Mouse (Mus musculus): ENCODE data around the gene 1700024G13Rik. TPM values are rescaled to one million over a fixed set of nuclear protein-coding genes. Genes with fewer than 3 reads are reported as not detected.
"Not testable (repeated sequence)": the region's sequence is repeated elsewhere in the genome, so short reads cannot be mapped to it uniquely, and the experiment has no call there.

The 1700024G13Rik gene
- not detected in 2 replicates for polyA plus RNA-seq (2012; rRNA removed)

DNA sequence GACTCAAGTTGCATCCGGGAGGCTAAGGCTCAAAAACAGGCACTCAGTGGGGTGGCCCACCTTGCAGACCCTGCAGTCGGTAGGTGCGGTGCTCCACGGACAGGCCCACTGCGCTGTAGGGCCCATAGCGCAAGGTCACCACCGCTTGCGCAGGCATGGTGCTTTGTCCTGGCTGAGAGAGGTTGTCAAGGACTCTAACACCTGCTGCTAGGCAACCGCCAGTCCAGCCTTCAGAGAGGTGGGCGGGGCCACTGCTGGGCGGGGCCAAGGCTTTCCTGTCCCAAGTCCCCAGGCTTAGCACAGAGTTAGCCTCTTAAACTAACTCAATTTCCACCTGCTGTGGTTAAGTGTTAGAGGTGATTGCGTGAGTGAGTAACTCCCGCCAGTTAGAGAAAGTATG, at the start of gene 1700024G13Rik:
Gene 1700024G13Rik (minus strand): TSS at position 196 of the 400 bp plus-strand sequence.
- no peaks in the 10 kb centered on the region for H3K36me3 ChIP-seq (ENCODE audit: control insufficient read depth, insufficient read depth, low read length)
- no peak within 1 kb of the TSS for H3K27ac ChIP-seq (ENCODE audit: insufficient read depth, low read depth, low read length)
- no peaks in the 10 kb centered on the region for H3K27me3 ChIP-seq (replicated peaks; ENCODE audit: control insufficient read depth, insufficient read depth, low read length)
- H3K4me3 ChIP-seq (ENCODE audit: insufficient read depth, low read depth, low read length): no peak within 1 kb of the TSS
- H3K4me1 ChIP-seq (ENCODE audit: control insufficient read depth, insufficient read depth, low read length): no peaks in the 10 kb centered on the region
- TF ChIP-seq POLR2A (IDR thresholded peaks at IDR 0.05; ENCODE audit: low read depth, low read length) (no peak), CTCF (conservative IDR thresholded peaks at IDR 0.05; ENCODE audit: insufficient read depth, insufficient read length, low read depth, low read length) (no peak)
- WGBS: 3% methylated on average over 13 of the region's 13 CpGs
- DNase-seq: peak; percentile 69

GRCm38 (mm10) chr14:32437352-32437793, 49.2 kb upstream of the 1700024G13Rik start:
- no peak overlapping the region for H3K27ac ChIP-seq (ENCODE audit: insufficient read depth, low read depth, low read length)
- no peak for DNase-seq
- H3K36me3 ChIP-seq (ENCODE audit: control insufficient read depth, insufficient read depth, low read length): no peaks in the 10 kb centered on the region
- 44% methylated on average over 5 of the region's 5 CpGs for WGBS
- H3K27me3 ChIP-seq (replicated peaks; ENCODE audit: control insufficient read depth, insufficient read depth, low read length): no peaks in the 10 kb centered on the region
- H3K4me1 ChIP-seq (ENCODE audit: control insufficient read depth, insufficient read depth, low read length): no peaks in the 10 kb centered on the region
- no peak overlapping the region for H3K4me3 ChIP-seq (ENCODE audit: insufficient read depth, low read depth, low read length)
- TF ChIP-seq POLR2A (IDR thresholded peaks at IDR 0.05; ENCODE audit: low read depth, low read length): no peak
- no peak; the same call in 1 of the 2 replicates for TF ChIP-seq CTCF (conservative IDR thresholded peaks at IDR 0.05; ENCODE audit: insufficient read depth, insufficient read length, low read depth, low read length)

- no peak for TF ChIP-seq CTCF (conservative IDR thresholded peaks at IDR 0.05; ENCODE audit: insufficient read depth, insufficient read length, low read depth, low read length)
- no peak for TF ChIP-seq POLR2A (IDR thresholded peaks at IDR 0.05; ENCODE audit: low read depth, low read length)
- no peak overlapping the region for H3K4me3 ChIP-seq (ENCODE audit: insufficient read depth, low read depth, low read length)
- H3K4me1 ChIP-seq (ENCODE audit: control insufficient read depth, insufficient read depth, low read length): no peaks in the 10 kb centered on the region
- H3K27ac ChIP-seq (ENCODE audit: insufficient read depth, low read depth, low read length): no peak overlapping the region
- no peaks in the 10 kb centered on the region for H3K27me3 ChIP-seq (replicated peaks; ENCODE audit: control insufficient read depth, insufficient read depth, low read length)
- no peak for DNase-seq
- 22% methylated on average over 8 of the region's 8 CpGs for WGBS
- H3K36me3 ChIP-seq (ENCODE audit: control insufficient read depth, insufficient read depth, low read length): no peaks in the 10 kb centered on the region
These were observed 40.9 kb upstream of the 1700024G13Rik start for GRCm38 (mm10) chr14:32429030-32429602.

DNA sequence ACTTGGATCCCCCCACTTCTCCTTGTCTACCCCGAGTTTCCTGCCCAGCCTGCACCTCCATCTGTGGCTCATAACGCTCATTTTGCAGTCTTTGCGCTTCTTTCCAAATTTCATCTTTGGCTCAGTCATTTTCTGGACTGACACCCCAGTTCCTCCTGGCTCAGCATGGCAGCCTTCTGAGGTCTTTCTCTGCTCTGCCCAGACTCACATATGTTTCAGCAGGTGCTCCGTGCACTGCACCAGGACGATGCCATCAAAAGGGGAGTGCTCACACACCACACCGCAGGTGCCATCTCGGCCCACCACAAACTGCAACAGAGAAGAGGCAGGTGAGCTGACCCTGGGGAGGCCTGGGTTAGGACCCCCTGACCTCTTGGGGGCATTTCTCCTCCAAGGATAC, 35.8 kb upstream of the 1700024G13Rik start:
- H3K4me1 ChIP-seq (ENCODE audit: control insufficient read depth, insufficient read depth, low read length): no peaks in the 10 kb centered on the region
- 91% methylated on average over 7 of the region's 7 CpGs for WGBS
- H3K4me3 ChIP-seq (ENCODE audit: insufficient read depth, low read depth, low read length): no peak overlapping the region
- no peak overlapping the region for H3K27ac ChIP-seq (ENCODE audit: insufficient read depth, low read depth, low read length)
- no peaks in the 10 kb centered on the region for H3K36me3 ChIP-seq (ENCODE audit: control insufficient read depth, insufficient read depth, low read length)
- TF ChIP-seq CTCF (conservative IDR thresholded peaks at IDR 0.05; ENCODE audit: insufficient read depth, insufficient read length, low read depth, low read length) (no peak), POLR2A (IDR thresholded peaks at IDR 0.05; ENCODE audit: low read depth, low read length) (no peak)
- no peak for DNase-seq
- H3K27me3 ChIP-seq (replicated peaks; ENCODE audit: control insufficient read depth, insufficient read depth, low read length): no peaks in the 10 kb centered on the region

GRCm38 (mm10) chr14:32418747-32419146, 30.6 kb upstream of the 1700024G13Rik start:
- DNase-seq: no peak
- Histone ChIP-seq H3K36me3 (ENCODE audit: control insufficient read depth, insufficient read depth, low read length) (no peaks in the 10 kb centered on the region), H3K4me1 (ENCODE audit: control insufficient read depth, insufficient read depth, low read length) (no peaks in the 10 kb centered on the region), H3K27me3 (replicated peaks; ENCODE audit: control insufficient read depth, insufficient read depth, low read length) (no peaks in the 10 kb centered on the region), H3K4me3 (ENCODE audit: insufficient read depth, low read depth, low read length) (no peak overlapping the region), H3K27ac (ENCODE audit: insufficient read depth, low read depth, low read length) (no peak overlapping the region)
- TF ChIP-seq POLR2A (IDR thresholded peaks at IDR 0.05; ENCODE audit: low read depth, low read length): no peak
- TF ChIP-seq CTCF (conservative IDR thresholded peaks at IDR 0.05; ENCODE audit: insufficient read depth, insufficient read length, low read depth, low read length): no peak
- WGBS: 38% methylated on average over 11 of the region's 11 CpGs

- no peak overlapping the region for H3K27ac ChIP-seq (ENCODE audit: insufficient read depth, low read depth, low read length)
- H3K27me3 ChIP-seq (replicated peaks; ENCODE audit: control insufficient read depth, insufficient read depth, low read length): no peaks in the 10 kb centered on the region; the same call in 1 of the 2 replicates
- WGBS: 44% methylated on average over 5 of the region's 5 CpGs
- H3K4me1 ChIP-seq (ENCODE audit: control insufficient read depth, insufficient read depth, low read length): no peaks in the 10 kb centered on the region
- no peak overlapping the region for H3K4me3 ChIP-seq (ENCODE audit: insufficient read depth, low read depth, low read length)
- TF ChIP-seq CTCF (conservative IDR thresholded peaks at IDR 0.05; ENCODE audit: insufficient read depth, insufficient read length, low read depth, low read length): no peak
- TF ChIP-seq POLR2A (IDR thresholded peaks at IDR 0.05; ENCODE audit: low read depth, low read length): no peak
- no peak for DNase-seq
- no peaks in the 10 kb centered on the region for H3K36me3 ChIP-seq (ENCODE audit: control insufficient read depth, insufficient read depth, low read length)
These were observed 23.9 kb upstream of the 1700024G13Rik start for GRCm38 (mm10) chr14:32412075-32412474.

GRCm38 (mm10) chr14:32410084-32410483, 21.9 kb upstream of the 1700024G13Rik start:
- Histone ChIP-seq H3K27me3 (replicated peaks; ENCODE audit: control insufficient read depth, insufficient read depth, low read length) (no peaks in the 10 kb centered on the region; the same call in 1 of the 2 replicates), H3K27ac (ENCODE audit: insufficient read depth, low read depth, low read length) (no peak overlapping the region), H3K4me3 (ENCODE audit: insufficient read depth, low read depth, low read length) (no peak overlapping the region), H3K4me1 (ENCODE audit: control insufficient read depth, insufficient read depth, low read length) (no peaks in the 10 kb centered on the region), H3K36me3 (ENCODE audit: control insufficient read depth, insufficient read depth, low read length) (no peaks in the 10 kb centered on the region)
- no peak for TF ChIP-seq CTCF (conservative IDR thresholded peaks at IDR 0.05; ENCODE audit: insufficient read depth, insufficient read length, low read depth, low read length)
- TF ChIP-seq POLR2A (IDR thresholded peaks at IDR 0.05; ENCODE audit: low read depth, low read length): no peak
- no peak for DNase-seq
- WGBS: 52% methylated on average over 5 of the region's 5 CpGs

DNA sequence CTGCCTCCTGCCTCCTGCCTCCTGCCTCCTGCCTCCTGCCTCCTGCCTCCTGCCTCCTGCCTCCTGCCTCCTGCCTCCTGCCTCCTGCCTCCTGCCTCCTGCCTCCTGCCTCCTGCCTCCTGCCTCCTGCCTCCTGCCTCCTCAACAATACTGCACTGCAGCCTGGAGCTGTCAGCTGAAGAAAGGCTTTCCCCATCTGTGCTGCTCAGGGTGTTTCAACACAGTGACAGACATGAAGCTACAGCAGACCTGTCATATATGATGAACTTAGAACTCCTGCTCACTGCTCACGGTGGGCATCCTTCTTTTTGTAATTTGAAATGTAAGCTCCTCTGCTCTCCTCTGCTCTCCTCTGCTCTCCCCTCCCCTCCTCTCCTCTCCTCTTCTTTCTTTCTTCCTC, 17.2 kb upstream of the 1700024G13Rik start:
- H3K4me3 ChIP-seq (ENCODE audit: insufficient read depth, low read depth, low read length); H3K36me3 ChIP-seq (ENCODE audit: control insufficient read depth, insufficient read depth, low read length); H3K4me1 ChIP-seq (ENCODE audit: control insufficient read depth, insufficient read depth, low read length); H3K27me3 ChIP-seq (replicated peaks; ENCODE audit: control insufficient read depth, insufficient read depth, low read length); DNase-seq; H3K27ac ChIP-seq (ENCODE audit: insufficient read depth, low read depth, low read length): not testable (repeated sequence)
- 23% methylated on average over 1 of the region's 1 CpGs for WGBS
